Mouse (Mus musculus) lung, adult 2 months (tissue): ENCODE data around the gene Gm49378. TPM values are rescaled to one million over a fixed set of nuclear protein-coding genes. Genes with fewer than 3 reads are reported as not detected.

Source experiments
- DNase-seq: peaks from one replicate; pipeline ENCODE4 v3.0.0; 2022
- H3K4me1 ChIP-seq: fragments of 200-500 bp; 2 replicates; pipeline ENCODE4 v1.6.1; 2011; ENCODE audit warnings: low read length; ENCODE audit not compliant: control insufficient read depth, insufficient read depth
- H3K4me3 ChIP-seq: fragments of 200-500 bp; replicated peaks from 2 replicates; pipeline ENCODE3; 2011; ENCODE audit warnings: low read depth, mild to moderate bottlenecking, control low read depth, low read length; ENCODE audit errors: extremely low read depth
- CTCF ChIP-seq: fragments of 200-500 bp; IDR thresholded peaks from 2 replicates; pipeline ENCODE4 v1.5.1; 2011; ENCODE audit warnings: mild to moderate bottlenecking, low read length, control low read depth; ENCODE audit not compliant: insufficient read depth
- POLR2A ChIP-seq: fragments of 200-500 bp; IDR thresholded peaks from 2 replicates; pipeline ENCODE4 v1.6.1; 2011; ENCODE audit warnings: low read depth, mild to moderate bottlenecking, control low read depth, low read length, borderline replicate concordance; ENCODE audit errors: extremely low read depth
- WGBS: fragments of 180-500 bp; shearing (Covaris S2); methylation state at CpG from one replicate; pipeline ENCODE4 v1.1.7; 2018; 5-methylcytosine and 5-hydroxymethylcytosine counted together
- polyA plus RNA-seq: library from polyadenylated mRNA; depleted of rRNA; stranded (reverse); fragments of >200 nt; gene quantifications from 2 replicates; pipeline ENCODE4 v1.2.3, GENCODE M21; 2012

Gm49378 gene
- polyA plus RNA-seq, 1 experiment, result 6.0 TPM

- TF ChIP-seq POLR2A (no peak), CTCF (no peak)
- Histone ChIP-seq H3K4me3 (no peak overlapping the region), H3K4me1 (no peaks in the 10 kb centered on the region)
- WGBS, result 89% methylated on average over 5 of the region's 5 CpGs
- no peak for DNase-seq
These were observed 20.3 kb upstream of the Gm49378 start for GRCm38 (mm10) chr14:55658011-55658410.

GRCm38 (mm10) chr14:55656935-55657334 is 19.2 kb upstream of the Gm49378 start:
- DNase-seq, result no peak
- H3K4me1 ChIP-seq, result no peaks in the 10 kb centered on the region
- 77% methylated on average over 3 of the region's 3 CpGs for WGBS
- TF ChIP-seq POLR2A (no peak), CTCF (no peak)
- no peak overlapping the region for H3K4me3 ChIP-seq

GRCm38 (mm10) chr14:55651528-55651927 is 13.8 kb upstream of the Gm49378 start:
- Histone ChIP-seq H3K4me3 (no peak overlapping the region), H3K4me1 (peaks cover 2% of the 10 kb centered on the region; the same call in 1 of the 2 replicates)
- TF ChIP-seq CTCF (no peak), POLR2A (no peak)
- DNase-seq, result no peak
- WGBS, result 84% methylated on average over 7 of the region's 7 CpGs

DNA sequence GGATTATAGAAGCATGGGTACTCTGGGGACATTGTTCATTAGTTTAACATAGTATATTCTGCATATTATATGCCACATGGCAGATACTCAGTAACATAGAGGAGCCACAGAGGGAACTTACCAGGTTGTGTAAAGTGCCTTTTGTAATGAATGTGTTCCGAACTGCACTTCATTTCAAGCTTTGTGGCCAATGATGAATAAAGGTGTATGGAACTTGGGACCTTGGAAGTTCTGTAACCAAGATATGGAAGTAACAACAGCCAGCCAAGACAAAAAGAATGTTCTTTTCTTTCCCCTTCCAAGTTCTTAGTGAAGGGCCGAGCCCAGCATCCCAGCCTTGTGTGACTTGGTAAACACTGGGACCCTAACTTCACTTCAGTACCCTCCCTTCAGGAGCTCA is 12.2 kb upstream of the Gm49378 start, which contains the start of gene Tssk4:
Gene Tssk4 (plus strand): TSS at position 301 of the 400 bp plus-strand sequence.
- H3K4me3 ChIP-seq, result no peak within 1 kb of the TSS
- DNase-seq, result no peak
- TF ChIP-seq POLR2A, result no peak
- WGBS, result 92% methylated on average over 2 of the region's 2 CpGs
- peaks cover 5% of the 10 kb centered on the region for H3K4me1 ChIP-seq

DNA sequence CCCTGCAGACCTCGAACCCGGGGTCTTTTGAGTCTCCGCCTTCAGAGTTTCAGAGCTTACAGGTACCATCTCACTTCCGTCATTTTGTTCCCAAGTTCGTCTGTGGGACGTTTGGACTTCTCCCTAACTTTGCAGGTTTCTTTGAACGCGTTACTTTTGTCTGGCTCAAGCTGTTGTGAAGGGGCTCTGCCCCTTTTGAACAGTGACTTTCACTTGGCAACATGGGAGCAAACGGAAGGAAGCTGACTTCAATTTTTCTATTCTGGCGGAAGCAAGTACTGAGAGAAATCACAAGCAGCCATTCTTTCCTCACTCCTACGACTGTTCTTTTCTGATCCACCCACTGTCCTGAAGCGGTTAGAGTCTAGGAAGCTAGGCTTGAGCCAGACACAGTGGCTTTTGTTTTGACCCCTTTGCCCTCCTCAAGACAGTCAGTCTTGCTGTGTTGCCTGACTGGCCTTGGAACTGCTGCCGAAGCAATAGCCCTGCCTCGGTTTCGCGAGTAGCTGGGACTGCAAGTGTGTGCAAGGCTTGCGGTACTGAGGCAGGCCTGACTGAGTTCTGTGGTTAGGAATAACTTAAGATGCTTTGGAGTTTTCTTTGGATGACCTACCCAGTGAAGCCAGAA is 6.7 kb upstream of the Gm49378 start:
- DNase-seq, result no peak
- TF ChIP-seq POLR2A (no peak), CTCF (no peak)
- WGBS, result 6% methylated on average over 17 of the region's 17 CpGs

DNA sequence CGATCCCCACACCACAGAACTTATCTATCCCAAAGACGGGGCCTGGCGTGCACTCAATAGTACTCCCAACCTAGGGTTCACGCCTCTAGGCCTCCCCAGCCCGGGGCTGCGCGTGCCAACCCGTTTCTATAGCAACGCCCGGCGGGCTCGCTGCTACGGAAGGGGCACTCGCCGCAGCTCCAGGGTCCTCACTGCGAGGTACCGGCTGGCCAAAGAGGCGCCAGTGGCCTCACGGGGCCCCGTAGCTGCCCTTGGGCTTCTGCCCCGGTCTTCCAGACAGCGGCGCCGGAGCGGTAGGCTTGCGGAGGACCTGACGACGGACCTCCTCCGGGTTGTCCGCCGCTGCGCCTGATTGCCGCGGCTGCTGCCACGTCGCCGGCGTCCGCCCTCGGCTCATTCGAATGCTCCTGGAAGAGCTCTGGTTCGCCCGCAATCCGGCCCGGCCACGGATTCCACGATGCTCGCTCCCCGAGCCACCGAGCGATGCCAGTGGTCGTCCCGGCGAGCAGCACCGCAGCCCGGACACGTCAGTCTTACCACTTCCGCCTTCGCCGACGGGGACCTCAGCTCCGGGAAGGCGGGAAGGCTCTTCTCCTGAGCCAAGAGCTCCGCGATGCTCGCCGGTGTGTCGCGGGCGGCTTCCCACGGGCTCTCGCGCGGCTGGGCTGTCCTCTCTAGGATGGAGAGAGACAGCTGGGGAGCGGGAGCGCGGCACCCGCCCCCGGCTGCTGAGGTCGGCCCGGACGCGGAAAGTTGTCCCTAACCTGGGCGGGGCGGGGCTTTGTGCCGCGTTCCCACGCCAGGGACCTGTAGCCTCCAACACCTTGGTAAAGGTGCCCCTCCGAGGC is 5.6 kb upstream of the Gm49378 start, which contains the start of gene Tm9sf1:
Gene Tm9sf1 (minus strand): TSS at position 747 of the 848 bp plus-strand sequence.
- DNase-seq, result peak; percentile 92
- Histone ChIP-seq H3K4me1 (peaks cover 16% of the 10 kb centered on the region), H3K4me3 (peak within 1 kb of the TSS; percentile 97)
- TF ChIP-seq POLR2A (peak; percentile 44; the same call in 1 of the 2 replicates), CTCF (no peak)
- under 1% methylated on average over 89 of the region's 89 CpGs for WGBS

More for the DNA sequence above, 6.7 kb upstream of the Gm49378 start:
- H3K4me3 ChIP-seq, result peak overlapping the region; percentile 48
- H3K4me1 ChIP-seq, result peaks cover 18% of the 10 kb centered on the region

DNA sequence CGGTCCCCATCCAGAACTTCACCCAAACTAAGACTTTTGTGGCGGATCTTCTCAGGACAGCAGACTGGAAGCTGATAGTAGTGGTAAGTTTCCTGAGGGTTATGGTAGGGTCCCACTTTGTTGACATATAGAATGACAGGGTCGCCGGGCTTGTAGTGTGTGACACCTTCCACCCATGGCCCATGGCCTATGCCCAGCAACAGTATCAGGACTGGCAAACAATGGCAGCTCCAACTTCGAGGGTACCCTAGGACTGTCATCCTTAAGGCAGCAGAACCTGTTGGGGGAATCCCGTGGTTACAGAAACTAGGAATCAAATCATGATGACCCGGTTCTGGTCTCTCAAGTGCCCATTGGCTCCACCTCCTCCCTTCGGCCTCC is 5.0 kb upstream of the Gm49378 start:
- no peak for DNase-seq
- peaks cover 16% of the 10 kb centered on the region for H3K4me1 ChIP-seq
- 18% methylated on average over 8 of the region's 8 CpGs for WGBS
- H3K4me3 ChIP-seq, result peak overlapping the region; percentile 97
- TF ChIP-seq POLR2A (no peak), CTCF (no peak)

DNA sequence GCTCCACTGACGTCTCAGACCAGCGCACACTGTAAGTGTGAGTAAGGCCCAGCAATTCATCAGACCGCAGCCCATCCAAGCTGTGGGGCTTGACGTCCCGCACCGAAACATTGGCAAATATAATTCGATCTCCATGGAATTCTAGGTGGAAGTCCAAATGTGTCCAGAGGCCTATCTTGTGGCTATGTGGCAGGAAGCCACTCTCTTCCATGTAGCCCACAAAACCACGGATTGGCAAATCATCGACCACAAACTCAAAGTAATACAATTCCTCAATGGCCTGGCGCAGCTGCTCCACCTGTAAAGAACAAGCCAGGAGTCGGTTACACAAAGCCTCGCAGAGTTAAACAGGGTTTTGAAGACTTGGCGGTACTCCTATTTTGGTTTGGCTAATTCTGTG is 3.6 kb upstream of the Gm49378 start:
- 90% methylated on average over 13 of the region's 13 CpGs for WGBS
- peaks cover 16% of the 10 kb centered on the region for H3K4me1 ChIP-seq
- TF ChIP-seq CTCF (no peak), POLR2A (no peak)
- DNase-seq, result no peak
- H3K4me3 ChIP-seq, result no peak overlapping the region

DNA sequence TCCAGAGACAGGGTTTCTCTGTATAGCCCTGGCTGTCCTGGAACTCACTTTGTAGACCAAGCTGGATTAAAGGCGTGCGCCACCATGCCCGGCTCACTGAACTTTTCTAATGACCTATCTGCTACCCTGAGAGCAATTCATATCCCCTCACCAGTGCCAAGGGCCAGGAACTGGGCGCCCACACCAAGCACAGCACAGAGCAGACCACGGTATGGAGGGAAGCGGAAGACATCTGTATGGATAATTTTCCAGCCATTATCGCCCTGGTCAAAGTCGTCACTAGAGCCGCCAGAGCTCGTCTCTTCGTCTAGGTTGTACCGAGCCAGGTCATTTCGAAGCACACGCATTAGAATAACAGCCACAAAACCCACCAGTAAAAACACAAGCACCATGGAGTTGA is 3.1 kb upstream of the Gm49378 start:
- no peak overlapping the region for H3K4me3 ChIP-seq
- H3K4me1 ChIP-seq, result peaks cover 16% of the 10 kb centered on the region
- TF ChIP-seq CTCF (no peak), POLR2A (no peak)
- 96% methylated on average over 14 of the region's 14 CpGs for WGBS
- DNase-seq, result no peak
